Mouse (Mus musculus) E14TG2a.4 (cell line): Measurements from ENCODE around the gene Bcl2.

ENCODE experiments used
- CTCF ChIP-seq: conservative IDR thresholded peaks from 2 replicates; pipeline ENCODE4 v1.5.1; 2014; ENCODE audit warnings: low read length
- NANOG ChIP-seq: IDR thresholded peaks from 2 replicates; pipeline ENCODE4 v1.6.1; 2014; ENCODE audit warnings: borderline replicate concordance, low read length, mixed read lengths

GRCm38 (mm10) chr1:106678060-106678478, 36.0 kb downstream of the Bcl2 start:
- TF ChIP-seq CTCF (no peak), NANOG (no peak)
